Mouse (Mus musculus): ENCODE measurements around the gene Dtd2.

DNA sequence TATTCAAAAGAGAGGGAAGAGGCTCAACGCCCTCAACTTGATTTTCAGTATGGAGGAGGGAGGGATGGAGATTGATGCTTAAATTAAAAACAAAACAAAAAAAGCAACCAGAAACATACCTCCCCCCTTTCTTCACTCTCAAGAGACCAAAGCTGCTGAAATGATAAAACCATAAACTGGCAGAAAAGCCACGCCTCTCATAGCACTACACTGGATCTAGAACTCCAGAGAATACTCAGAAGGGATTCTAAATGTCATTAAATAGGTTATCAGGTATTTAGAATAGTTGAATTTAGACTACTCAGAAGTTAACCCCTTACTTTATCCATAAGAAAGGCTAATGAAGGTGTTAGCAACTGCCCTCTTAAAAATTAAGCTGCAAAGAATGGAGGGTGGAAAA lies 37.2 kb downstream of the Dtd2 start:
- no peak for TF ChIP-seq CTCF (IDR thresholded peaks at IDR 0.05; ENCODE audit: low read depth)
- TF ChIP-seq EP300 (IDR thresholded peaks at IDR 0.05; ENCODE audit: low read depth), result no peak
